Comparison of ENCODE assay signal across 28 mouse cellular contexts in the genomic region with DNA sequence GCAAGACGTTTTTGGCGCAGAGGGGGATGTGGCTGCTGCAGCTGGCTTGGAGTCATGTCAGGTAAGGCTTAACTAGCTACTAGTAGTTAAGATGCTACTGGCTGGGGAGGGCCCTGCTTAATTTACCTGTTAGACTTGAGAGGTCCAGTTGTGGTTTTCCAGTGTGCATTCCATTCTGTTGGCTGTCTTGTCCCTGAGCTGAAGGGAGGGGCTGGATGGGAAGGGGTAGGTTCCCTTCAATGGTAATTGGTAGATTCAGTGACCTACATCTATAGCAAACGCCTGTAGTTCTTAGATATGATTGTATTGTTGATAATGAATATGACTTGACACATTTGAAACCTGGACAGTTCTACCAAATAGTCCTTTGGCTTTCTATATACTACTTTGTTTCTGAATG.
DNase-seq lines count a peak whose midpoint lies in the region; ATAC-seq lines count a peak whose summit lies in the region.
"Had no signal": no experiment of that assay in that cellular context is flagged by ENCODE, and none has a peak within 500 bp of the region (broad histone marks: within the 10 kb centered on the region; RNA-seq: fewer than 3 reads in every experiment).

No protein-coding gene starts in this region.

- no peaks in the 10 kb centered on the region for H3K9me3 ChIP-seq in liver, embryonic 15.5 days (replicated peaks)
- H3K9me3 ChIP-seq: embryonic facial prominence, embryonic 15.5 days; hindbrain, embryonic 10.5 days; limb, embryonic 12.5 days; midbrain, embryonic 15.5 days; neural tube, embryonic 12.5 days; stomach, embryonic 15.5 days had no signal

- peaks cover 29% of the 10 kb centered on the region for H3K36me3 ChIP-seq in liver, embryonic 15.5 days (replicated peaks)

- H3K4me2 ChIP-seq in liver, embryonic 15.5 days: peak overlapping the region; percentile 60
- H3K4me2 ChIP-seq: embryonic facial prominence, embryonic 15.5 days; limb, embryonic 12.5 days; midbrain, embryonic 15.5 days; neural tube, embryonic 12.5 days; stomach, embryonic 15.5 days had no signal

- H3K27me3 ChIP-seq in liver, embryonic 15.5 days: no peaks in the 10 kb centered on the region
- H3K27me3 ChIP-seq: embryonic facial prominence, embryonic 15.5 days; limb, embryonic 12.5 days; midbrain, embryonic 15.5 days; neural tube, embryonic 12.5 days; stomach, embryonic 15.5 days had no signal

- peak; percentile 70 for ATAC-seq in erythroid progenitor cell, adult 5-6 weeks (replicated peaks; ENCODE audit: low FRiP score, poor library complexity, severe bottlenecking)
- ATAC-seq in liver, embryonic 15.5 days (ENCODE audit: insufficient read depth): peak; percentile 85
- ATAC-seq: activated CD4-positive, CD25-positive, alpha-beta regulatory T cell, adult 4 months; forebrain, postnatal 0 days; hindbrain, embryonic 16.5 days; intestine, embryonic 16.5 days; midbrain, embryonic 15.5 days had no signal

- H3K9ac ChIP-seq in liver, embryonic 15.5 days: peak overlapping the region; percentile 33; the same call in 1 of the 2 replicates
- H3K9ac ChIP-seq: embryonic facial prominence, embryonic 15.5 days; forebrain, postnatal 0 days; limb, embryonic 12.5 days; midbrain, embryonic 15.5 days; neural tube, embryonic 12.5 days; stomach, embryonic 15.5 days had no signal

- H3K4me1 ChIP-seq in liver, embryonic 15.5 days (replicated peaks): peaks cover 60% of the 10 kb centered on the region
- H3K4me1 ChIP-seq: embryonic facial prominence, embryonic 15.5 days; hindbrain, embryonic 10.5 days; midbrain, embryonic 15.5 days; neural tube, embryonic 12.5 days; stomach, embryonic 15.5 days had no signal

- H3K27ac ChIP-seq in liver, embryonic 15.5 days (replicated peaks): peak overlapping the region; percentile 68
- H3K27ac ChIP-seq: embryonic facial prominence, embryonic 15.5 days; hindbrain, embryonic 10.5 days; limb, embryonic 12.5 days; midbrain, embryonic 15.5 days; neural tube, embryonic 12.5 days; stomach, embryonic 15.5 days had no signal

- 54% methylated on average over 3 of the region's 3 CpGs for WGBS in liver, embryonic 15.5 days (ENCODE audit: insufficient replicate concordance)

- peak; percentile 34 for DNase-seq in c-Kit-negative CD71-positive TER-119-positive erythroid progenitor cells, embryonic 14.5 days (ENCODE audit: low read depth, low spot score)
- peak; percentile 20 for DNase-seq in retina, postnatal 1 day
- no peak for DNase-seq in lung, postnatal 10 days
- no peak for DNase-seq in cerebellum, adult 9-10 months
- no peak for DNase-seq in MN1 (ENCODE audit: low spot score)
- DNase-seq: adrenal gland, adult 8-10 months; cerebellum, adult 2 months; cerebellum, postnatal 36 days; forebrain, postnatal 0 days; gastrocnemius, postnatal 25 days; kidney, adult 9 months; kidney, postnatal 25 days; layer of hippocampus, postnatal 36 days; lung, adult 2 months; lung, postnatal 36 days; right cerebral cortex, adult 18-20 months; thymus, adult 2 months had no signal

- no peak overlapping the region for H3K4me3 ChIP-seq in liver, embryonic 15.5 days (replicated peaks)
- H3K4me3 ChIP-seq: embryonic facial prominence, embryonic 15.5 days; hindbrain, embryonic 10.5 days; limb, embryonic 12.5 days; midbrain, embryonic 15.5 days; neural tube, embryonic 12.5 days; stomach, embryonic 15.5 days had no signal

Comparison
In these comparisons a context has a peak if more than half of its experiments do, and no peak if none do; other contexts are left out.
1. DNase-seq: peak in c-Kit-negative CD71-positive TER-119-positive erythroid progenitor cells, embryonic 14.5 days (single experiment) and retina, postnatal 1 day (single experiment); none in lung, postnatal 10 days (single experiment), cerebellum, adult 9-10 months (single experiment) and MN1 (single experiment).